Mouse (Mus musculus) layer of hippocampus, adult 18-20 months (tissue): ENCODE measurements around the gene Chrna4. TPM values are rescaled to one million over a fixed set of nuclear protein-coding genes. Genes with fewer than 3 reads are reported as not detected.

ENCODE experiments used
- total RNA-seq, 2 experiments: library from RNA; stranded (reverse); gene quantifications; 2 replicates each; pipeline ENCODE4 v1.2.3; 2021

Gene Chrna4
- total RNA-seq, 2 experiments from 2014 or later, result 15.7 to 19.6 TPM

Other genes starting within 250 kb of the Chrna4 start
- gene Ythdf1, start 122.6 kb downstream of the Chrna4 start, total RNA-seq, result 10 to 100 TPM; 50.9 to 55.6 TPM
- under 1 TPM; 0.27 to 0.28 TPM for gene Birc7, start 114.5 kb downstream of the Chrna4 start, total RNA-seq
- 10 to 100 TPM; 52.7 to 54.2 TPM for gene Nkain4, start 88.8 kb downstream of the Chrna4 start, total RNA-seq
- gene Arfgap1, start 76.3 kb downstream of the Chrna4 start, total RNA-seq, result 100 to 1,000 TPM; 127 to 135 TPM
- gene Col20a1, start 57.0 kb downstream of the Chrna4 start, total RNA-seq, result 1 to 10 TPM; 1.9 to 2.1 TPM
- 100 to 1,000 TPM; 324 to 327 TPM for gene Kcnq2, start 91.8 kb upstream of the Chrna4 start, total RNA-seq
- 1,000 to 10,000 TPM; 1,191 to 1,260 TPM for gene Eef1a2, start 113.5 kb upstream of the Chrna4 start, total RNA-seq
- 10 to 100 TPM; 84.9 to 85.1 TPM for gene Ppdpf, start 143.7 kb upstream of the Chrna4 start, total RNA-seq
- not detected for gene Ptk6, start 159.2 kb upstream of the Chrna4 start, total RNA-seq
- under 1 TPM; 0.15 to 0.40 TPM for gene Srms, start 169.6 kb upstream of the Chrna4 start, total RNA-seq
- under 1 TPM in 1 of 2 experiments, not detected in 1; 0.22 TPM for gene Fndc11, start 176.5 kb upstream of the Chrna4 start, total RNA-seq
- 1 to 10 TPM; 1.9 to 2.5 TPM for gene Helz2, start 198.5 kb upstream of the Chrna4 start, total RNA-seq
- 10 to 100 TPM; 17.9 to 18.1 TPM for gene Gmeb2, start 244.5 kb upstream of the Chrna4 start, total RNA-seq